Mouse (Mus musculus): ENCODE measurements around the gene Gm17079. TPM values are rescaled to one million over a fixed set of nuclear protein-coding genes. Genes with fewer than 3 reads are reported as not detected.

Gm17079 gene
- total and polyA plus RNA-seq, 2 experiments from 2014 or later, result not detected

- H3K36me3 ChIP-seq (ENCODE audit: insufficient read depth), result no peaks in the 10 kb centered on the region
- H3K27ac ChIP-seq (ENCODE audit: low read depth, low read length), result no peak overlapping the region
- no peak for TF ChIP-seq CTCF (IDR thresholded peaks at IDR 0.05; ENCODE audit: low read depth)
- H3K9me3 ChIP-seq (ENCODE audit: low read length), result no peaks in the 10 kb centered on the region
- no peak overlapping the region for H3K9ac ChIP-seq
- ATAC-seq (no peak), DNase-seq (no peak)
- no peak overlapping the region for H3K4me3 ChIP-seq (ENCODE audit: low read depth, low read length)
- no peaks in the 10 kb centered on the region for H3K4me1 ChIP-seq (ENCODE audit: insufficient read depth)
- H3K27me3 ChIP-seq (ENCODE audit: insufficient read depth, low read length), result no peaks in the 10 kb centered on the region
- 87% methylated on average over 5 of the region's 5 CpGs for WGBS
- no peak overlapping the region for H3K4me2 ChIP-seq (ENCODE audit: low read depth)
Measured at GRCm38 (mm10) chr14:51677269-51677668, 18.0 kb downstream of the Gm17079 start.

Other genes with a start within 250 kb of the Gm17079 start
- gene Vmn2r89, start 243.6 kb downstream of the Gm17079 start, total RNA-seq (2014; rRNA removed), result not detected in 2 replicates
- gene Vmn2r89, start 243.6 kb downstream of the Gm17079 start, polyA plus RNA-seq (2015; fragmentation: Nextera tagmentation; extraction: Ambion mirVana), result not detected in 2 replicates
- gene Gm5622, start 142.7 kb downstream of the Gm17079 start, total RNA-seq (2014; rRNA removed), result not detected in 2 replicates
- gene Gm5622, start 142.7 kb downstream of the Gm17079 start, polyA plus RNA-seq (2015; fragmentation: Nextera tagmentation; extraction: Ambion mirVana), result not detected in 2 replicates
- gene Gm17175, start 121.4 kb downstream of the Gm17079 start, total RNA-seq (2014; rRNA removed), result not detected in 2 replicates
- gene Gm17175, start 121.4 kb downstream of the Gm17079 start, polyA plus RNA-seq (2015; fragmentation: Nextera tagmentation; extraction: Ambion mirVana), result not detected in 2 replicates
- gene Gm17174, start 103.3 kb downstream of the Gm17079 start, total RNA-seq (2014; rRNA removed), result not detected in 2 replicates
- not detected in 2 replicates for gene Gm17174, start 103.3 kb downstream of the Gm17079 start, polyA plus RNA-seq (2015; fragmentation: Nextera tagmentation; extraction: Ambion mirVana)
- gene Gm17078, start 84.2 kb downstream of the Gm17079 start, total RNA-seq (2014; rRNA removed), result not detected in 2 replicates
- not detected in 2 replicates for gene Gm17078, start 84.2 kb downstream of the Gm17079 start, polyA plus RNA-seq (2015; fragmentation: Nextera tagmentation; extraction: Ambion mirVana)
- not detected in 2 replicates for gene Gm4181, start 59.8 kb downstream of the Gm17079 start, total RNA-seq (2014; rRNA removed)
- gene Gm4181, start 59.8 kb downstream of the Gm17079 start, polyA plus RNA-seq (2015; fragmentation: Nextera tagmentation; extraction: Ambion mirVana), result not detected in 2 replicates
- gene Gm5800, start 21.7 kb upstream of the Gm17079 start, total RNA-seq (2014; rRNA removed), result not detected in 2 replicates
- not detected in 2 replicates for gene Gm5800, start 21.7 kb upstream of the Gm17079 start, polyA plus RNA-seq (2015; fragmentation: Nextera tagmentation; extraction: Ambion mirVana)
- not detected in 2 replicates for gene Ang4, start 78.1 kb upstream of the Gm17079 start, total RNA-seq (2014; rRNA removed)
- not detected in 2 replicates for gene Ang4, start 78.1 kb upstream of the Gm17079 start, polyA plus RNA-seq (2015; fragmentation: Nextera tagmentation; extraction: Ambion mirVana)
- gene AY358078, start 104.6 kb upstream of the Gm17079 start, total RNA-seq (2014; rRNA removed), result not detected in 2 replicates
- not detected in 2 replicates for gene AY358078, start 104.6 kb upstream of the Gm17079 start, polyA plus RNA-seq (2015; fragmentation: Nextera tagmentation; extraction: Ambion mirVana)
- not detected in 2 replicates for gene Ear6, start 158.2 kb upstream of the Gm17079 start, total RNA-seq (2014; rRNA removed)
- gene Ear6, start 158.2 kb upstream of the Gm17079 start, polyA plus RNA-seq (2015; fragmentation: Nextera tagmentation; extraction: Ambion mirVana), result not detected in 2 replicates
- gene Mettl17, start 189.4 kb upstream of the Gm17079 start, total RNA-seq (2014; rRNA removed), result 47.4 and 49.5 TPM in 2 replicates
- 47.5 and 54.5 TPM in 2 replicates for gene Mettl17, start 189.4 kb upstream of the Gm17079 start, polyA plus RNA-seq (2015; fragmentation: Nextera tagmentation; extraction: Ambion mirVana)
- 2.5 and 3.1 TPM in 2 replicates for gene Slc39a2, start 197.4 kb upstream of the Gm17079 start, total RNA-seq (2014; rRNA removed)
- 0.29 and 0.39 TPM in 2 replicates for gene Slc39a2, start 197.4 kb upstream of the Gm17079 start, polyA plus RNA-seq (2015; fragmentation: Nextera tagmentation; extraction: Ambion mirVana)
- gene Ndrg2, start 218.7 kb upstream of the Gm17079 start, total RNA-seq (2014; rRNA removed), result 284 and 326 TPM in 2 replicates
- 210 and 297 TPM in 2 replicates for gene Ndrg2, start 218.7 kb upstream of the Gm17079 start, polyA plus RNA-seq (2015; fragmentation: Nextera tagmentation; extraction: Ambion mirVana)
- gene Tppp2, start 223.0 kb upstream of the Gm17079 start, total RNA-seq (2014; rRNA removed), result not detected in 2 replicates
- gene Tppp2, start 223.0 kb upstream of the Gm17079 start, polyA plus RNA-seq (2015; fragmentation: Nextera tagmentation; extraction: Ambion mirVana), result not detected in 2 replicates
- not detected in 2 replicates for gene Rnase13, start 227.3 kb upstream of the Gm17079 start, total RNA-seq (2014; rRNA removed)
- gene Rnase13, start 227.3 kb upstream of the Gm17079 start, polyA plus RNA-seq (2015; fragmentation: Nextera tagmentation; extraction: Ambion mirVana), result not detected in 2 replicates

Measured in forebrain, postnatal 0 days (tissue).